Mouse (Mus musculus) cerebellum, adult 2 months (tissue): ENCODE results near the gene Cpn1.

Source experiments
- CTCF ChIP-seq: fragments of 200-500 bp; IDR thresholded peaks from 2 replicates; pipeline ENCODE4 v1.5.1; 2011; ENCODE audit warnings: low read depth, mild to moderate bottlenecking, control low read depth, low read length, moderate library complexity, borderline replicate concordance; ENCODE audit not compliant: insufficient read depth
- POLR2A ChIP-seq: fragments of 200-500 bp; IDR thresholded peaks from 2 replicates; pipeline ENCODE4 v1.6.1; 2011; ENCODE audit warnings: low read length, control low read depth, borderline replicate concordance; ENCODE audit not compliant: insufficient read depth

DNA sequence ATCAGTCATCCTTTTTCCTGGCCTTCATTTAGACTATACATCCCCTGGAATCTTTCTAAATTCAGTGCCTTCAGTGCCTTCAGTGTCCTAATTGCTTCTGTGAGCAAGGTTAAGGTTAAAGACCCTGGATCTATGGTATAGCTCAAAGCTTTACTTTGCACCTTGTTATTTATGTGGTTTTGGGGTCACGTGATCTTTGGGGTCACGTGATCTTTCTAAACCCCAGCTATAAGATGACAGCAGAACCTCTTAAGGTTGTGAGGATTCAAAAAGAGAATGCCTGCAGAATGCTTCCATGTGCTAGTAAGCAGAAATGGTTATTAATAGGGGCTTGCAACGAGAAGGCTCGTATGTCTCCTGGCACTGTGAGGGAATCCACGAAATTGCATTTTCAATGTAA, 47.0 kb upstream of the Cpn1 start:
- TF ChIP-seq POLR2A (no peak), CTCF (no peak)
